Mouse (Mus musculus) heart, postnatal 0 days (tissue): Measurements from ENCODE around the gene Cuzd1.

Experiments used
- CTCF ChIP-seq: IDR thresholded peaks from 2 replicates; pipeline ENCODE4 v1.5.1; 2016; ENCODE audit warnings: antibody characterized with exemption, control low read depth, low read depth
- EP300 ChIP-seq: IDR thresholded peaks from 2 replicates; pipeline ENCODE4 v1.6.1; 2016; ENCODE audit warnings: antibody characterized with exemption, low read depth

DNA sequence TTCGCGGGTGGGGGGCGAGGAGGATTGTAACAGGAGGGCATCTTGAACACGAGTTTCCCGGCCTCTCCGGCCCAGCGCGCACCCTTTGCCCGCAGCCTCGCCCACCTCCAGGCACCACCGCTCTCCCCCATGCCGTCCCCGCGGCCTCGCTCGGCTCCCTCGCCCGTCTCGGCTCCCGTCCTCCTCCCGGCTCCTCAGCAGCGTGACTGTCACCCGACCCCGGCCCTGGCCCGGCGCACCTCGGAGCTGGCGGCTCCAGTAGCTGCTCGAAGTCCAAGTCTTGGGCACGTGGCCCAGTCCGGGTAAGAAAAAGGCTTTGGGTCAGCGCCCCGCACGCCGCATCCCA lies 40.1 kb upstream of the Cuzd1 start:
- no peak for TF ChIP-seq CTCF
- no peak for TF ChIP-seq EP300
